Mouse (Mus musculus) ES-Bruce4 (cell line): ENCODE data around the gene Slfn5.

Experiments
- CTCF ChIP-seq: IDR thresholded peaks from one replicate; pipeline ENCODE4 v1.8.1; 2011; ENCODE audit warnings: low read depth, low read length
- EP300 ChIP-seq: IDR thresholded peaks from 2 replicates; pipeline ENCODE4 v1.6.1; 2011; ENCODE audit warnings: low read depth, low read length; ENCODE audit not compliant: insufficient read depth
- POLR2A ChIP-seq: IDR thresholded peaks from one replicate; pipeline ENCODE4 v1.8.1; 2011; ENCODE audit warnings: low read length; ENCODE audit not compliant: insufficient read depth

- TF ChIP-seq POLR2A (no peak), EP300 (no peak), CTCF (no peak)
These were observed at the start of gene Slfn5 for GRCm38 (mm10) chr11:82950736-82951481.
